Mouse (Mus musculus) frontal cortex, postnatal 14 days (tissue): ENCODE results near the gene Lrrc26.
A peak's percentile ranks its signal among the peaks of the same experiment; 100 is the strongest.
"Not testable (repeated sequence)": the region's sequence is repeated elsewhere in the genome, so short reads cannot be mapped to it uniquely, and the experiment has no call there.

Experiments used
- DNase-seq, 2 experiments: peaks; one replicate each; pipeline ENCODE4 v3.0.0; 2022; ENCODE audit warnings: low spot score in 2 of 2

Lrrc26 gene

GRCm38 (mm10) chr2:25289651-25290050 lies at the start of gene Lrrc26:
Lrrc26 (plus strand) TSS chr2:25289915.
- DNase-seq = no peak

- no peak for DNase-seq
Observed at GRCm38 (mm10) chr2:25240310-25240709, 49.4 kb upstream of the Lrrc26 start.

- peak in 1 of 2 experiments; percentile 52 for DNase-seq
Observed at GRCm38 (mm10) chr2:25240723-25241437, 48.8 kb upstream of the Lrrc26 start.

GRCm38 (mm10) chr2:25241438-25241775 lies 48.3 kb upstream of the Lrrc26 start:
- DNase-seq = no peak

GRCm38 (mm10) chr2:25242101-25242506 lies 47.6 kb upstream of the Lrrc26 start, which contains the start of the genes Rnf208 and Cysrt1:
Rnf208 (plus strand) TSS chr2:25242255.
Cysrt1 (minus strand) TSS chr2:25242452.
- peak in 1 of 2 experiments; percentile 38 for DNase-seq

GRCm38 (mm10) chr2:25243342-25243741 lies 46.4 kb upstream of the Lrrc26 start:
- DNase-seq = no peak

GRCm38 (mm10) chr2:25244144-25244543 lies 45.6 kb upstream of the Lrrc26 start:
- DNase-seq = no peak

GRCm38 (mm10) chr2:25246183-25247072 lies 43.3 kb upstream of the Lrrc26 start, which contains the start of gene AL732309.1:
AL732309.1 (minus strand) TSS chr2:25246863.
- no peak for DNase-seq

- no peak for DNase-seq
Observed at GRCm38 (mm10) chr2:25252331-25252730, 37.4 kb upstream of the Lrrc26 start.

GRCm38 (mm10) chr2:25255284-25255779 lies 34.4 kb upstream of the Lrrc26 start, which contains the start of gene Tmem203:
Tmem203 (plus strand) TSS chr2:25255439.
- peak; percentile 71 to 83 for DNase-seq

GRCm38 (mm10) chr2:25256443-25257109 lies 33.1 kb upstream of the Lrrc26 start:
- DNase-seq = not testable (repeated sequence)

- not testable (repeated sequence) for DNase-seq
Observed at GRCm38 (mm10) chr2:25257250-25257649, 32.5 kb upstream of the Lrrc26 start.

- DNase-seq = no peak
Observed at GRCm38 (mm10) chr2:25258887-25259286, 30.8 kb upstream of the Lrrc26 start.

- no peak for DNase-seq
Observed at GRCm38 (mm10) chr2:25261870-25262269, 27.8 kb upstream of the Lrrc26 start.

- peak; percentile 89 to 93 for DNase-seq
Observed at GRCm38 (mm10) chr2:25262291-25262767, 27.4 kb upstream of the Lrrc26 start, which contains the start of gene Tprn. Tprn (plus strand) TSS chr2:25262618.

GRCm38 (mm10) chr2:25262795-25263622 lies 26.7 kb upstream of the Lrrc26 start:
- DNase-seq = no peak

- no peak for DNase-seq
Observed at GRCm38 (mm10) chr2:25263623-25264285, 26.0 kb upstream of the Lrrc26 start.

- no peak for DNase-seq
Observed at GRCm38 (mm10) chr2:25264286-25264660, 25.4 kb upstream of the Lrrc26 start.

GRCm38 (mm10) chr2:25264851-25265250 lies 24.9 kb upstream of the Lrrc26 start:
- DNase-seq = no peak
